Mouse (Mus musculus) CH12.LX (cell line): ENCODE results near the gene Rita1. TPM values are rescaled to one million over a fixed set of nuclear protein-coding genes. Genes with fewer than 3 reads are reported as not detected.

Experiments
- DNase-seq: peaks from one replicate; pipeline ENCODE4 v3.0.0-alpha.2; 2013; ENCODE audit errors: extremely low read depth
- H3K27ac ChIP-seq: 2 replicates; pipeline ENCODE4 v1.5.1; 2012; ENCODE audit warnings: low read depth, mild to moderate bottlenecking, control low read depth, moderate library complexity; ENCODE audit not compliant: insufficient read depth
- H3K27me3 ChIP-seq: replicated peaks from 2 replicates; pipeline ENCODE3; 2012; ENCODE audit warnings: inconsistent platforms
- H3K36me3 ChIP-seq, 2 experiments: replicated peaks in 1 of 2; 2 replicates each; pipeline versions ENCODE3 to v1.6.1; 2012; ENCODE audit warnings: inconsistent platforms in 1 of 2, low read length in 1 of 2, mild to moderate bottlenecking in 1 of 2, mixed read lengths in 1 of 2, moderate library complexity in 1 of 2; ENCODE audit not compliant: control insufficient read depth in 1 of 2, insufficient read depth in 1 of 2
- H3K4me1 ChIP-seq, 2 experiments: 2 replicates each; pipeline ENCODE4 v1.6.1; 2012; ENCODE audit warnings: inconsistent platforms in 1 of 2, moderate library complexity in 1 of 2; ENCODE audit not compliant: insufficient read depth in 2 of 2, control insufficient read depth in 1 of 2
- H3K4me2 ChIP-seq: 2 replicates; pipeline ENCODE4 v1.6.1; 2012; ENCODE audit warnings: low read depth, mild to moderate bottlenecking, control low read depth; ENCODE audit not compliant: poor library complexity, insufficient read depth, severe bottlenecking
- H3K4me3 ChIP-seq, 3 experiments: fragments of 150-350 bp in 1 of 3; sonication (generic) in 1 of 3; replicated peaks in 1 of 3; 2 replicates each; pipeline versions ENCODE3 to v1.5.1; 2011 to 2012; ENCODE audit warnings: low read depth in 2 of 3, low read length in 2 of 3, mild to moderate bottlenecking in 2 of 3, moderate library complexity in 2 of 3, control low read depth in 1 of 3, improper control_type of control experiment in 1 of 3, inconsistent platforms in 1 of 3, mixed read lengths in 1 of 3; ENCODE audit not compliant: poor library complexity in 1 of 3
- H3K79me2 ChIP-seq: replicated peaks from 2 replicates; pipeline ENCODE4 v1.6.1; 2012; ENCODE audit warnings: mild to moderate bottlenecking, moderate library complexity; ENCODE audit not compliant: control insufficient read depth, poor library complexity, insufficient read depth, severe bottlenecking; ENCODE audit errors: extremely low read depth
- H3K9ac ChIP-seq: 2 replicates; pipeline ENCODE4 v1.6.1; 2012; ENCODE audit warnings: low read depth, mild to moderate bottlenecking, control low read depth, moderate library complexity; ENCODE audit not compliant: insufficient read depth
- H3K9me3 ChIP-seq: replicated peaks from 2 replicates; pipeline ENCODE3; 2012; ENCODE audit warnings: low read length, inconsistent platforms, mixed read lengths
- CHD2 ChIP-seq: IDR thresholded peaks from 2 replicates; pipeline ENCODE4 v1.6.1; 2011; ENCODE audit warnings: low read length, improper control_type of control experiment
- CTCF ChIP-seq, 2 experiments: IDR thresholded peaks in 1 of 2; conservative IDR thresholded peaks in 1 of 2; 2 replicates each; pipeline ENCODE4 v1.5.1; 2011 to 2012; ENCODE audit warnings: low read depth in 2 of 2, low read length in 2 of 2, improper control_type of control experiment in 1 of 2, inconsistent platforms in 1 of 2, mild to moderate bottlenecking in 1 of 2, moderate library complexity in 1 of 2
- HCFC1 ChIP-seq: IDR thresholded peaks from 2 replicates; pipeline ENCODE4 v1.6.1; 2012; ENCODE audit warnings: low read depth, mild to moderate bottlenecking, inconsistent platforms, low read length, improper control_type of control experiment
- JUN ChIP-seq: IDR thresholded peaks from 2 replicates; pipeline ENCODE4 v1.6.1; 2011; ENCODE audit warnings: low read depth, mild to moderate bottlenecking, low read length, improper control_type of control experiment, moderate library complexity; ENCODE audit not compliant: insufficient read depth
- MEF2A ChIP-seq: IDR thresholded peaks from 2 replicates; pipeline ENCODE4 v1.6.1; 2014; ENCODE audit warnings: low read depth, mild to moderate bottlenecking, inconsistent platforms, low read length, improper control_type of control experiment, borderline replicate concordance
- NRF1 ChIP-seq: IDR thresholded peaks from 2 replicates; pipeline ENCODE4 v1.6.1; 2014; ENCODE audit warnings: low read depth, mild to moderate bottlenecking, inconsistent platforms, low read length, improper control_type of control experiment, moderate library complexity
- POLR2A ChIP-seq: IDR thresholded peaks from 2 replicates; pipeline ENCODE4 v1.6.1; 2011; ENCODE audit warnings: low read depth, mild to moderate bottlenecking, improper control_type of control experiment, low read length
- RAD21 ChIP-seq: IDR thresholded peaks from 2 replicates; pipeline ENCODE4 v1.6.1; 2011; ENCODE audit warnings: low read depth, mild to moderate bottlenecking, low read length, improper control_type of control experiment, moderate library complexity
- SIN3A ChIP-seq: IDR thresholded peaks from 2 replicates; pipeline ENCODE4 v1.6.1; 2012; ENCODE audit warnings: low read length, improper control_type of control experiment, inconsistent platforms
- SMC3 ChIP-seq: IDR thresholded peaks from 2 replicates; pipeline ENCODE4 v1.6.1; 2011; ENCODE audit warnings: low read depth, low read length, improper control_type of control experiment
- USF1 ChIP-seq: IDR thresholded peaks from 2 replicates; pipeline ENCODE4 v1.6.1; 2014; ENCODE audit warnings: low read depth, mild to moderate bottlenecking, inconsistent platforms, low read length, improper control_type of control experiment
- USF2 ChIP-seq: conservative IDR thresholded peaks from 2 replicates; pipeline ENCODE4 v1.6.1; 2011; ENCODE audit warnings: low read depth, low read length, improper control_type of control experiment
- ZKSCAN1 ChIP-seq: IDR thresholded peaks from 2 replicates; pipeline ENCODE4 v1.6.1; 2012; ENCODE audit warnings: low read depth, inconsistent platforms, low read length, improper control_type of control experiment, borderline replicate concordance
- dilution Hi-C: fragments of 300-500 bp; cut with MboI; formaldehyde crosslinking; loops from 2 replicates; pipeline ENCODE4 v1.14.3; 2020; ENCODE audit warnings: low sequenced_read_pairs; ENCODE audit not compliant: extremely low pct_unique_long_range_greater_than_20kb, extremely low pct_ligation_motif_present
- in situ Hi-C: fragments of 300-500 bp; cut with MboI; formaldehyde crosslinking; loops from 3 replicates; pipeline ENCODE4 v1.14.3; 2019; ENCODE audit warnings: low sequenced_read_pairs, low pct_ligation_motif_present, low pct_unique_long_range_greater_than_20kb, mixed read lengths
- polyA plus RNA-seq: library from polyadenylated mRNA; unstranded; fragments of >175 nt; gene quantifications from 2 replicates; pipeline ENCODE4 v1.2.1, GENCODE M21; 2012; ENCODE audit warnings: low read depth; ENCODE audit not compliant: insufficient read length
- total RNA-seq, 2 experiments: library from RNA; depleted of rRNA; stranded (reverse); fragments of 300-350 nt in 1 of 2; fragments of >200 nt in 1 of 2; gene quantifications; 2 replicates each; pipeline ENCODE4 v1.2.3; 2012 to 2014

The Rita1 gene
- total and polyA plus RNA-seq, 3 experiments = 6.3 to 10.2 (median 7.3) TPM

DNA sequence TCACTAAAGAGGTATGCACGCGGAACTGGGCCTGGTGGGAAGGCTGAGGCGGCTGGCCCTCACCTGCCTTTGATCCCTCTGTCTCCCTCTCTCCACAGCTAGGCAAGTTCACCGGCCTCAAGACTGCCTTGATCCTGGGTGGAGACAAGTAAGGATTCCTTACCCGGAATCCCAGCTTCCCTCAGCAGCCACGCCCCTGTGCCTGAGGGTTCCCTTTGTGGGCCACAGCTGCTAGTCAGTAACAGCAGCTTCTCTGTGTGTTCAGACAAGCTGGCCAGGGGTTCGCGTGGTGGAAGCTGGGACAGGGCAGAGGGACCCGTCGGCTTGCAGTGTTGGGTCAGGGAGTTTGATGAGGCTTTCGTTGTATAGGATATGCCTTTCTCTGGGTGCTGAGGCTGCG, 6.4 kb upstream of the Rita1 start:
- Histone ChIP-seq H3K27me3 (no peaks in the 10 kb centered on the region), H3K9me3 (peaks cover 10% of the 10 kb centered on the region), H3K4me3 (no peak overlapping the region), H3K79me2 (peaks cover 31% of the 10 kb centered on the region), H3K4me1 (peaks cover 34 to 60% of the 10 kb centered on the region in 2 experiments)
- dilution Hi-C loops (no loop called here), in situ Hi-C loops (loop anchor here (5.0 to 25.0 kb wide), 3 partner anchors 94 to 481 kb away; partner anchors contain the start of gene Dtx1)
- no peak for DNase-seq
- TF ChIP-seq CHD2 (no peak), USF2 (no peak), POLR2A (no peak), SIN3A (no peak), NRF1 (no peak)
- TF ChIP-seq, all 38 proteins: peak for 0
- no peak overlapping the region for H3K4me2 ChIP-seq
- H3K36me3 ChIP-seq = peaks cover 53 to 82% of the 10 kb centered on the region in 2 experiments
- H3K27ac ChIP-seq = no peak overlapping the region
- H3K9ac ChIP-seq = no peak overlapping the region

GRCm38 (mm10) chr5:120615903-120616302, 3.5 kb upstream of the Rita1 start:
- Histone ChIP-seq H3K27me3 (no peaks in the 10 kb centered on the region), H3K4me3 (no peak overlapping the region), H3K9me3 (peaks cover 2% of the 10 kb centered on the region), H3K36me3 (peaks cover 41 to 65% of the 10 kb centered on the region in 2 experiments), H3K79me2 (peaks cover 35% of the 10 kb centered on the region), H3K27ac (no peak overlapping the region), H3K4me2 (no peak overlapping the region)
- peak; percentile 50 for DNase-seq
- dilution Hi-C loops = no loop called here
- TF ChIP-seq RAD21 (peak; percentile 7), MEF2A (no peak), POLR2A (no peak), SMC3 (peak; percentile 23), JUN (no peak), USF1 (no peak), CTCF (conservative IDR thresholded peaks at IDR 0.05 in 1 of 2, IDR thresholded peaks at IDR 0.05 in 1 of 2; ENCODE audit: low read depth in 2 of 2, low read length in 2 of 2) (peak; percentile 61 to 78), HCFC1 (no peak), SIN3A (no peak), ZKSCAN1 (no peak)
- TF ChIP-seq, all 38 proteins: peak for 3
- H3K4me1 ChIP-seq = peaks cover 18 to 45% of the 10 kb centered on the region in 2 experiments
- in situ Hi-C loops = loop anchor here (5.0 to 25.0 kb wide), 3 partner anchors 96 to 479 kb away; partner anchors contain the start of gene Dtx1
- H3K9ac ChIP-seq = no peak overlapping the region
